Mouse (Mus musculus) cerebellum, adult 18-20 months (tissue): ENCODE measurements at regions not wholly inside any gene's neighbourhood (a gene's known extent, or its start where the extent isn't known, plus 50 kb on each side); places are given as distances from the start of the nearest gene placed in this dataset.
"Not testable (repeated sequence)": the region's sequence is repeated elsewhere in the genome, so short reads cannot be mapped to it uniquely, and the experiment has no call there.

Experiments used
- DNase-seq, 2 experiments: peaks; one replicate each; pipeline ENCODE4 v3.0.0; 2021

DNA sequence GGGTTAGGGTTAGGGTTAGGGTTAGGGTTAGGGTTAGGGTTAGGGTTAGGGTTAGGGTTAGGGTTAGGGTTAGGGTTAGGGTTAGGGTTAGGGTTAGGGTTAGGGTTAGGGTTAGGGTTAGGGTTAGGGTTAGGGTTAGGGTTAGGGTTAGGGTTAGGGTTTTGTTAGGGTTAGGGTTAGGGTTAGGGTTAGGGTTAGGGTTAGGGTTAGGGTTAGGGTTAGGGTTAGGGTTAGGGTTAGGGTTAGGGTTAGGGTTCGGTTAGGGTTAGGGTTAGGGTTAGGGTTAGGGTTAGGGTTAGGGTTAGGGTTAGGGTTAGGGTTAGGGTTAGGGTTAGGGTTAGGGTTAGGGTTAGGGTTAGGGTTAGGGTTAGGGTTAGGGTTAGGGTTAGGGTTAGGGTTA lies 124.7 kb upstream of the Fgf14 start:
- not testable (repeated sequence) for DNase-seq

DNA sequence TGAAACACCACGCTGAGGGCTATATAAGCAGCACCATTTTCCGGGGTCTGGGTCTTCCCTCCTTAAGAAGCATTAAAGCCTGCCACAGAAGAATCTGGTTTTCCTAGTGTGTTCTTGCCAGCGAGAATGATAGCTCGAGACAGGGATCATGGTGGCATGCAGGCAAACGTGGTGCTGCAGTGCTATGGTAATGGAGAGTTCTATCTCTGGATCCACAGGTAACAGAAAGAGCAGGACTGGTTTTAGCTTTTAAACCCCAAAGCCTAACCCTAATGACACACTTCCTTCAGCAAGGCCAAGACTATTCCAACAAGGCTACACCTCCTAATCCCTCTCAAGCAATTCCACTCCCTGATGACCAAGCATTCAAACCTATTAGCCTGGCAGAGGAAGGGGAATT lies 123.5 kb upstream of the Fgf14 start:
- DNase-seq, result no peak

DNA sequence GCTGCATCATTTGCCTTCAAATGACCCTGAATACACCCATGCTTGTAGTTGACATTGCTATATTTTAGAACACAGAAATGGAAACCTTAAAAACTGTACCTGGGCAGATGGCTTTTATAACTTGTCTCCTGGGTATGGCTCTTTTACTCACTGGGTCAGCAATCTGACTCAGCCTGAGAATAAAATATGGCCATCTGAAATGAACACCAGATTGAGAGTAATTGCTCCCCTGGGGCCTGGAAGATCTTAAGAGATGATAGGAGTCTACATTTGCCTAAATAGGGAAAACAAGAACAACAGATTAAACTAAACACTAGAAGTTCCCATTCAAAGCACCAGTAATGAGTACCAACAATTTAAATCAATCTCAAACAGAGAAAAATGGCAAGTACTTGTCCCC lies 98.5 kb upstream of the Fgf14 start:
- peak; percentile 22 to 44 for DNase-seq

DNA sequence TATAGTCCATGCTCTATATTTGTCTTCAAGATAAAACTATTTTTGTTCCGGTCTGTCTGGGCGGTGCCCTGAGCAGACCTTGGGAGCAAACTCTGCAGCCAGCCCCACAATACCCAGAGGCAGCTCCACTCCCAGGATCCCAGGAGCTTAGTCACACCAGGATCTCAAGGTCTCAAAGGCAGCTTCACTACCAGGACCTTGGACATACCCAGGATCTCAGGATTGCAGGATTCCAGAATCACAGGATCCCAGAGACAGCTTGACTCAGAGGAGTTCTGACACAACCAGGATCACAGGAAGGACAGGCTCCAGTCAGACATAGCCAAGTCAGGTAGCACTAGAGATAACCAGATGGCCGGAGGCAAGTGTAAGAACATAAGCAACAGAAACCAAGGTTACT lies 91.1 kb upstream of the Fgf14 start:
- peak; percentile 56 to 63 for DNase-seq

DNA sequence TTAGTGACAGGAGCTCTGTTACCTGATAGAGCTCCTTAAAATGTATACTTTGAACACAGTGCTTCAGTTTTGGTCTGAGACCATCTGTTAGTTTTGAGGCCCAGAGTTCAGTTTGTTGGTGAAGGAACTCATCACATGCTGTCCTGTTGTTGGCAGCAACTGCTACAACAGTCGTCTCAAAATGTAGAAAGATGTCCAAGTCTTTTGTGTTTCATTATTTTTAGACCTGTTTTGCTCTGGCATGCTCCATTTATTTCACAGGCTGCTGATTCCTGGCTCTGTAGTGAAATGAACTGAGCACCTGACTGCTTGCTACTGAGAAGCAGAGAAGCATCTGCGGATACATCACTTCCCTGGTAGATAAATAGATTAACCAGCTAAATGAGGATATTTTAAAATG lies 90.3 kb upstream of the Fgf14 start:
- peak; percentile 68 to 85 for DNase-seq

DNA sequence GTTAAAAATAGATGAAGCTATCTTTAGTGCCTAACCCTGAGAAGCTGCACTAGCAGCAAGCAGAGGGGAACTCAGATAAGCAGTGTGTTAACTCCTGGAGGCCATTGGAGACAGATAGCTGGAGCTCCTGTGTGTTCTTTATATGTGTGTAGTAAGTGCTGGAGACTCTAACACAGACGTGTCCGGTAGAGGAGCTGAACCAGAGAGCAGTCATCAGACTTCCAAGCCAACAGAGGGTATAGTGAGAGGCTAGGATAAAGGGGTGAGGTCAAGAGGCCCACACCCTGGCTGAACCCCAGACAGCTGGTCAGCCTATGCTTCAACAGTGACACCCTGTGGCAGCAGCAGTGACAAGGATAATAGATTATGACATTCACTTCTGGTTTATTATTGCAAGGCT lies 65.6 kb upstream of the Fgf14 start:
- peak; percentile 71 to 74 for DNase-seq
